Mouse (Mus musculus) G1E (cell line): ENCODE measurements around the gene Galnt3.

Experiments
- CTCF ChIP-seq: IDR thresholded peaks from 2 replicates; pipeline ENCODE4 v1.5.1; 2012; ENCODE audit warnings: low read depth, low read length, inconsistent platforms, mixed read lengths
- POLR2AphosphoS5 ChIP-seq: IDR thresholded peaks from 2 replicates; pipeline ENCODE4 v1.6.1; 2012; ENCODE audit warnings: low read depth, low read length, inconsistent platforms; ENCODE audit not compliant: insufficient replicate concordance
- TAL1 ChIP-seq: conservative IDR thresholded peaks from 2 replicates; pipeline ENCODE4 v1.6.1; 2012; ENCODE audit warnings: low read depth, low read length, inconsistent platforms, mixed read lengths

GRCm38 (mm10) chr2:66100239-66100638, 24.6 kb downstream of the Galnt3 start:
- TF ChIP-seq CTCF, result no peak
- no peak for TF ChIP-seq POLR2AphosphoS5
- TF ChIP-seq TAL1, result no peak
